Mouse (Mus musculus): ENCODE data around the gene Prkacb.

The Prkacb gene

DNA sequence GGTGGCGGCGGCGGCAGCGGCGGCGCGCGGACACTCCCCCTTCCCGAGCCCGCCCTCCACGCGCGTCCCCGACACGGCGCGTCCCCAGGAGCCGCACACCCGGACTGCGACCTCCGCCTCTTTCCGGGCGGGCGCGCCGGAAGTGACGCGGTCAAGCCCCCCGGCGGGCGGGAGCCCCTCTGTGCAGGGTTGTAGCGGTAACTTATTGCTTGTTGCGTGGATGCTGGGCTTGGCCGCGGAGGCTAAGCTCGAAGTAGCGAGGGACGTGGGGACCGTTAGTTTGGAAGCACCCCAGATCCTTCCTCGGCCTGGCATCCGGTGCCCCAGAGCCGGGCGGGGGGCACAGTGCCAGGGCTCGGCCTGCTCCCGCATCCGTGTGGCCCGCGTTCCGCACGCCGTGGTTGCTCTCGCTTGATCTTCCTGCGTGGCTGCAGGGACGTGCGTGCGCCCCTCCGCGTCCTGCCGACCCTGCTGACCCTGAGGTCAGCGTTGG is at the start of gene Prkacb:
Prkacb (minus strand) TSS at position 90 of the 493 bp plus-strand sequence.
- peak; percentile 93 for DNase-seq

DNA sequence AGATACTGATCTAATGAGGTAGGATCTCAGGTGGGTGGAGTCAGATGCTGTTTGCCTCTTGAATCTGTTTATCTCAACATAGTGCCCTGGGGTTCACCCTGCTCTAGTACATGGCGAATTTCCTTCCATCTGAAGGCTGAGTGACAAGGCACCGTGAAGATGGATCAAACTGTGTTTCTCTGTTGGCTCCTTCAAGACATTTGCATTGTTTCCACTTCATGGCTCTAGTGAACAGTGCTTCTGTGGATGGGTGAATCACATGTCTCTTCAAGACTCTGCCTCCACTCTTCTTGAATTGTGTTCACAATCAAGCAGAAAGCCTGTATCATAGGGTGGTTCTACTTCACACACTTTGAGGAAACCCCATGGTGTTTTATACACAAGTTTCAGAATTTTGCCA is 47.5 kb upstream of the Prkacb start:
- DNase-seq: no peak

GRCm38 (mm10) chr3:146857373-146857772 is 44.6 kb upstream of the Prkacb start:
- no peak for DNase-seq

DNA sequence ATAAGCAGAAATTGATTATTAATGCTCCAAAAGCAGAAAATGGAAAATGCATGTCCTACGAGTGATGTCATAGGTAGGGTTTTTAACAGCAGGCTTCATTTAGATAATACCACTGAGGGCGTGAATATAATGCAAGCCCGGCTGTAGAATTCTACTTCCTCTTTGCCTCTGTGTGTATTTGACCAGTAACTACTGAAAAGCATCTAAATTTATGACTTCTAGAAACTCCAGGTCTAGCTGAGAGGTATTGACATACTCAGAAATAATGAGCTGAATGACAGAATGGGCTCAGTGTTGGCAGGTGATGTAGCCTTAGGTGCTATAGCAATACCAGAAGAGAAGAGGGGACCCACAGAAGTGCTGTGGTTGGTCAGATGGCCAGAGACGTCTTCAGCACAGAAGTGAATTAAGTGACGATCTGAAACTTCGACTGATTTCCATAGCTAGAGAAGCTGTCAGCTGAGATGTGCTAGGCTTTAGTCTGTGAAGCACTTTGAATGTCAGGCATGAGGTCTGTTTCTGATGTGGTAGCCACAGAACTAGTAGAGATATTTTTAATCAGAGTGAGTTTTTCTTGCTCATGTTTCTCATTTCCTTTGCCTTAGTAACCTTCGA is 41.8 kb upstream of the Prkacb start:
- DNase-seq: no peak

- peak; percentile 91 for DNase-seq
Observed at GRCm38 (mm10) chr3:146851966-146852891, 39.4 kb upstream of the Prkacb start, which contains the start of gene Ttll7. Ttll7 (plus strand) TSS chr3:146852367.

DNA sequence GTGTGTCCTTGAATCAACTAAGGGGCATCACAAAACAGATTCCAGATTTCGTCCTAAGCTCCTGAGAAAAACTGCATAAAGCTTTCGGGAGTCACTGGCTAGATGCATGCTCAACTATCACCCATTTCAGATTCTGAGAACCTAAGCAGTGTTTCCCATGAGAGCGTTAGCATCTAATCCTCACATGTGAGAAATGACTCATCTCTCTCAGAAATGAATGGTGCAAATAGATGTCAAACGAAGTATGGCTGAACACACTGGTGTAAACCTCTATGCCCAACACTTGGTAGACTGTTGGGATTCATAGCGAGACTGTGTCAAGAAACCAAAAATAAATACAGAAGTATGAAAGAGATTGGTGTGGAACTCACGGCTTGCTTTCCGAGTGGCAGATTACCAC is 36.6 kb upstream of the Prkacb start:
- no peak for DNase-seq

DNA sequence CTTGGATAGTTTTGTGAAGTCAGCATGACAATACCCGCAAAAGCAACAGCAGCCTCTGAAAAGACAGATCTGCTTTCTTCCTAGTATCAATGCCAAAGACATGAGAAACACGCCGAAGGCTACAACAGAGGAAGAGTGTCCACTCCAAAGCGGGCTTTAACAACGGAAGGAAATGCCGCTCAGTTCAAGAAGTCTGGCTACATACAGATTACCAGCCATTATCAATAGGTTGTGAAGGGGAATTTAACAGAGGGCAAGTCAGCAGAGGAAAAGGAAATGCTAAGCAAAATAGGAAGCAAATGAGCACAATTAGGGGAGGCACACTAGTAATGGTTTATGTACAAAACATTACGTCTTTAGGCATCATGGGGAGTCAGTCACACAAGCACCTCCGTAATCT is 35.3 kb upstream of the Prkacb start:
- DNase-seq: no peak

DNA sequence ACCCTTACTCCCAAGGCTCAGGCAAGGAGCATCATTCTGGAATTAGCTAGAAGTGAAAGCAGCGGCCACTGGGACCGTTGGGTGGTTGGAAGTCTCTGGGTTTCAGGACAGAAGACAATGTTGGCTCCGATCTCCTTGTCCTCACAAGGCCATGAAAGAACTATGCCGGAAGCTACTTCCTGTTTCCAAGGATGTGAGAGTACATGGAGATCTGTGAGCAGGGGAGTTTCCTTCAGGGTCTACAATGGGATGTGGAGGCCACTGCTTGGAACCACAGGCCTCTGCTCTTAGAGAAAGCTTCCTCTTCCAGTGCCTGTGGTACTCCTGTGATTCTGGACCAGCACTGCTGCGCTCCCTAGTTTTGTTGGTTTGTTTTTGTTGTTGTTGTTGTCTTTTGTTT is 33.4 kb upstream of the Prkacb start:
- DNase-seq: peak; percentile 10

DNA sequence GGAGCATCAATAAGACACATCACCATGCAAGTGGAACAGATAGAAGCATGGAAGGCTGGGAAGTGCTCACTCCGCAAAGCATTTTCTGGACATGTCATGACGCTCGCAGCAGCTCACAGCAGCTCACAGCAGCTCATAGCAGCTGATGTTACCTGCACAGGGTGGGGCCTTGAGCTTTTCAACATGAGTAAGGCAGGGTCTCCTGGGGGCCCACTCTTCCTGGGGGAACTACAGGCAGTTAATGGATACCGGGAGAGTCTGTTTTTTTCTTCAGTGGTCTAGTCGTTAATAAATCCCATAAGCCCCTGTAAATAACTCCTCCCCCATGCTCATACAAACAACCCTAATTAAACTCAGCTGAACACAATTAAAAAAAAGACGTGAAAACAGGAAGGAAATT is 30.7 kb upstream of the Prkacb start:
- no peak for DNase-seq

- DNase-seq: peak; percentile 39
Observed at GRCm38 (mm10) chr3:146842766-146843165, 30.0 kb upstream of the Prkacb start.

DNA sequence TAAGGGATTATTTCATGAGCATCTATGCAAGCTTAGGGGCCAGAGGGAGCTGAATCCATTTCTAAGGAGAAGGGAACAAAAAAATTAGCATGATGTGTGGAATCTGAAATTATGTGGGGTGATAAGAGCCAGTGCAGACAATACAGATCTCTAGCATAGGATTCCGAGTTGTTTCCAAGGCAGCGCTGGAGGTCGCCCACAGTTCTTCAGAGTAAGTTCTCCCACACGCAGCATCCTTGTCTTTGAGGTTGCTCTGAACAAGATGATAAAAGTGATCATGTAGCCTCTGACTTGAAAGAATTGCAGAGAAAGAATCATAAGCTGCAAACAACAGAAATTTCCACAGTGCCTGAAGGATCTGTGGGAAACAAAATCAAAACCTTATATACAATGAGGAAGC is 7.9 kb upstream of the Prkacb start:
- no peak for DNase-seq

DNA sequence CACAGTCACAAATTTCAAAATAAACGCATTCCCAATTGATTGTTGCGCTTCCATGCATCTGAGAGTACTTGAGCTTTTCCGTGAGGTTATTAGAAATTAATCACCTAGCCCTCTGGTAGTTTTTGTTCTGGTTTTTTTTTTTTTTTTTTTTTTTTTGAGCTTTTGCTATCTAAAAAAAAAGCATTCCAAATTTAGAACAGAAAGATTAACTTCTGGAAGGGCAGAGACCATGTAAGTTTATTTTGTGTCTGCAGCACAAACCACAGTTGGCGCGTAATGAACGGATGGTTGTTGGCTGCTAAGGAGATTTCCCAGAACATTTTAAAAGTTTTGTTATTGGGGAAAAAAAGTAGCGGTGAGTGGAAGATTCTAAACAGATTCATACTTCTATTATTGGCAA is 834 bp upstream of the Prkacb start:
- DNase-seq: no peak

DNA sequence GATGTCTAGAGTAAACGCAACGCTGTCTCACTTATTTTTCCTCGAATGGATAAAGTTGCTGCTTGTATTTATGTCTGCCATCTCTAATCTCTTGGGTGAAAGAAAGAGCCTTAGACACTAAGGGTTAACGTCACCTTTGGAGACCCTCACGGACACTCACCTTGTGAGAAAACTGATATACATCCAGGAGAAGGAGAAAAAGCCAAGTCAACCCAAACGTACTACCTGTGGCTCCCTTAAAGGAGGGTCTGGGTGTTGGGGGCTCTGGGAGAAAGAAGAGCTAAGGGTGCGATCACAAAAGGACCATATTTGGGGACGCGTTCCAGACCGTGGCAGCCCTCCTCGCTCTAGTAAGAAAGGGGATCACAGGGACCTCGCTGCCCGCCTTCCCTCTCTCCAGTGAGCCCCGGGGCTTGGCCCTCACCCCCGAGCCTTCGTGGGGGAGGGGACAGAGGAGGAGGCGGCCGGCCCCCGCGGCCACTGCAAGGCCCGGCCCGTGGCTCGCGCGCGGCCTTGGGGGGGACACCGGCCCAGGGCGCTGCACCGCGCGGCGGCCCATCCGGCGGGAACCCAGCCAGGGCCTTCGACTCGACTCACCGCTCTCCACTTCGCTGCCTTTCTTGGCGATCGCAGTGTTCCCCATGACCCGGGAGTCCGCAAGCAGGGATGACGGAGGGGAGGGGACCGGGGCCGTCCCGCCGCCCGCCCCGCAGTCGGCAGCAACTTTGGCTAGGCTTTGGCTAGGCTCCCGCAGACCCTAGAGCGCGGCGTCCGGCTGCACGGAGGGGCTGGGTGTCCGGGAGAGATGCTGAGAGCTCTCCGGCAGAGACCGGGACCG is 530 bp downstream of the Prkacb start:
- DNase-seq: peak; percentile 71

DNA sequence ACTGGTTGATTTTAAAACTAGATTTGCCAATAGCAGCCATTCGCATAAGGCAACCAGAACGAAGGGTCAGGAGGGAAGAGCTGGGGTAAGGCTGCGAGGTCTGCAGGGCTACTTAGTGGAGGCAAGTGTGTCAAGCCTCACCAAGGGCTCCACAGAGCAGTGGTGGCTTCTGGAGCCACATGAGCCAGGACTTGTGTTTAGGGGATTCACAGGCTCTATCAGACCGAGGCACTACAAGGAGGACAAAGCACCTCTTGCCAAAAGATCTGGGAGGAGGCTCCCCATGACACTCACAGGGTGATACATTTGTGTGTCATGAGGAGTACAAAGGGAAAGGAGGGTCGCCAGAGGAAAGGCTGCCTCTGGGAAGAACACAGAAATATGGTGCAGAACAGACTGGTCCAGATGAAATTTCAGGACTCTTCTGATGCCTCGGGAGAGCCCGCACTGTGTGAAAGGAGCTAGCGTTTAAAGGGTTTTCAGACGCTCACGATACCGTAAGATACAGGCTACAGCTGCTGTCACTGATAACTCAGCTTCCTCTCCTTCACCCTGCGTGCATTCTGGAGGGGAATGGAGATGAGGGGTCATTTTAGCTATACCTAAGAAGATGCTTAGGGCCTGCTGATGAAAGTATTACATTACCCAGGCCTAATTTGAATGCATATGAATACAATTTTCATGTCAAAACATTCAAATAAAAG is 19.1 kb downstream of the Prkacb start:
- DNase-seq: no peak

GRCm38 (mm10) chr3:146792144-146792748 is 20.5 kb downstream of the Prkacb start:
- peak; percentile 24 for DNase-seq

- no peak for DNase-seq
Observed at GRCm38 (mm10) chr3:146784233-146784632, 28.6 kb downstream of the Prkacb start.

GRCm38 (mm10) chr3:146783645-146784225 is 29.1 kb downstream of the Prkacb start:
- peak; percentile 11 for DNase-seq

DNA sequence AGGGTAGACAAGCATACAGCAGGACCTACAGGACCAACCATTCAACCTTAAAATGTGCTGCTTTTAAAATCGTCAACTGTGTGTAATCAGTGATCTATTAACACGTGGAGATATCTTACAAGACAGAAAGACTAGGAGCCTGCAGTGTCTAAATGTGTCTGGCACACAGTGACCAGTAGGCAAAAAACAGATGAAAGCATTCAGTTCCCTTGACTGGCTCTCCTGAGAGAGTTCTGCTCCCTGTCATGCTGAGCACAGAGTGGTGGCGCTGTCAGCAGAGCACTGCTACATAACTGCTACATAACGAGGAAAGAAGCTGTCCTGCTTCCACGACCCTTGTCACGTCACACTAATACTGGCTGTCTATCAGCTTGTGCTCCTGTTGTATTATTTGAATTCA is 30.2 kb downstream of the Prkacb start:
- DNase-seq: no peak

DNA sequence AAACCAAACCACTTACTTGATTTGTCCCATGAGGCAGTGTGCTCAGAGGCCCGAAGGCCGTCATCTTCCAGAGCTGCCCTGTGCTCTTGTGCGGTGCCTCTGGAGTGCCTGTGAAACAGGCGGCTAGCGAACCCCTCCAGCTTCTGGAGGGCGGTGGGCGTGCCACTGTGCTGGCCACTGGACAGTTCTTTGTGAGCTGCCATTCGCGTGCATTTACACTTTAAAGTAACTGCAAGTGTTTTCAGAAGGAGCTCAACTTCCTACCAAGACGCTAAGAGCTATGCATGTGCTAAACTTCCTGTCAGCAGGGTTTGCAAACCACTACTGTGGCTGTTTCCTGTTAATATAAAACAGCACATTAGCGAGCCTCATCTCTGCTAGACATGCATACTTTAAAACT is 31.7 kb downstream of the Prkacb start:
- DNase-seq: peak; percentile 47

DNA sequence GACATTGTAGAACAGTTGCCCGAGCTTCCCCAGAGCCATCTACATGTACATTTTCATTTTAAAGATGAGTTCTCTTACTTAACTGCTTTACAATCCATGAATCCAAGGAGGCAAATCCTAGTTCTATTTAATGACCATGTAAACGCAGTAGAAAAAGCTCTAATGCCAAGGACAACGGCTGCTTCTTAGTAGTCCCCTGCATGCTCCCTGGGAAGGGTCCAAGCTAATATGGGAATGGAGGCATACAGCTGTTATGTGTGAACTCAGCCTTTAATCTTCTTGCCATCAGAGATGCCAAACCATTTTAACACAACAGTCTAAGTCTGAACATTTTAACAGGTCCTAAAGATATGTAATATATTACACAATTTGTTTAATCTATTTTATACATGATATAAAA is 32.5 kb downstream of the Prkacb start:
- DNase-seq: no peak

DNA sequence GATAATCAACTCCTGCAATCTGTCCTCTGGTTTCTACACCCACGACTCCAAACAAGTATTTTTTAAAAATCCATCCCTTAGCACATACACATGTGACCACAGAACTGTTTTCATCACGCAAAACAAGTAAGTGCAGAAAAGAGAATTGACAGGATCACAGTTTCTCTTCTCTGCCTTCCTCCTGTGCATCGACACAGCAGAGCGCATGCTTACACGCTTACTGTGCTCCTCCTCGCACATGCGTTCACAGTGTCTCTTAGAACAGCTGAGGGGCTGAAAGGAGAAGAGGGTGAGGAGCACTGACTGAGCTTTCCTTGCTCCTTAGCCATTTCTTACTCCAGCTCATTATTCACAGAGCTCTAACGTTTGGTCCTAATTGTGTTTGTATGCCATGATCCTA is 33.9 kb downstream of the Prkacb start:
- no peak for DNase-seq

DNA sequence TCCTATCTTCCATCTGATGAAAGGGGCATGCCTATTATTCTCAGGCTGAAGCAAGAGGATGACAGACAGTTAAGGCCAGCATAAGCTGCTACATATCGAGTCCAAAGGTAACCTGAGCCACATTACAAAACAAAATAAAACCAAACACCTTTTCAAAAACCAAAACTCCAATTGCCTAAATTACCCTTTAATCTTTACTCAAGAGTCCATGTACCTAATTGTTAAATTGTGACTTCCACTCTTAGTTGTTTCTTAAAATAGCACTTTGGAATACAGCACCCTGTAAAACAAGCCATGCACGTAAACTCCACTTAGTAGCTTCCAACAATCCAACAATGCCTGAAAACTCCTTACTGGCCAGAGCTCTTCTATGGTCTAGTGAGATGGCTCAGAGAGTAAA is 34.3 kb downstream of the Prkacb start:
- DNase-seq: no peak
